Mouse (Mus musculus) CD4-positive naive resting alpha-beta T cell, adult 57 days (primary cell): ENCODE measurements around the gene Havcr1. TPM values are rescaled to one million over a fixed set of nuclear protein-coding genes. Genes with fewer than 3 reads are reported as not detected.

Experiments used
- total RNA-seq: library from RNA; stranded (reverse); gene quantifications from one replicate; pipeline ENCODE4 v1.2.4, GENCODE M21; 2023

Havcr1 gene
- total RNA-seq = 1.2 TPM

GRCm38 (mm10) chr11:46735076-46735475 is at the start of gene Havcr1:
Gene Havcr1, plus strand, starts transcription at chr11:46735080.

GRCm38 (mm10) chr11:46706664-46707356 is 28.1 kb upstream of the Havcr1 start, which contains the start of gene Timd2:
Gene Timd2, minus strand, starts transcription at chr11:46707061.

DNA sequence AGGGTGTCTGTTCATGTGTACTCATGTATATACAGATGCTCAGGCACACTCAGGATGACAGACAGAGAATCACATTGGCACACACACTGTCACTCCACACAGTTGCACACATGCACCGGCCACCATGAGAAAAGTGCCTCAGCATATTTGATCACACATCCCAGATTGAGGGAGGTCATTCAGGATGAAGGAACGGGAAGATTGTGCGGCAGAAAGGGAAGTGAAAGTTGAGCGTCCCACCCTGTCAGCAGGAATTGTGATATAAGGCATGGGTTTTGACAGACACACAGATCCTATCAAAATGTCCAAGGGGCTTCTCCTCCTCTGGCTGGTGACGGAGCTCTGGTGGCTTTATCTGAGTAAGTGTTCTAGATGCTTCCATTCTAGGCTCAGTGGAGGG is 75.6 kb downstream of the Havcr1 start, which contains the start of gene Timd4:
Timd4 (plus strand) TSS at position 290 of the 400 bp plus-strand sequence.

Other genes with a start within 250 kb of the Havcr1 start
- not detected for gene Gm12169, start 210.9 kb upstream of the Havcr1 start, total RNA-seq
- not detected for gene BC053393, start 163.5 kb upstream of the Havcr1 start, total RNA-seq
- not detected for gene Dppa1, start 105.8 kb upstream of the Havcr1 start, total RNA-seq
- not detected for gene Timd2, start 28.0 kb upstream of the Havcr1 start, total RNA-seq
- 0.53 TPM for gene Timd4, start 75.7 kb downstream of the Havcr1 start, total RNA-seq